Mouse (Mus musculus) cortical plate, adult 2 months (tissue): ENCODE data around the gene Gm8020. TPM values are rescaled to one million over a fixed set of nuclear protein-coding genes. Genes with fewer than 3 reads are reported as not detected.
"Not testable (repeated sequence)": the region's sequence is repeated elsewhere in the genome, so short reads cannot be mapped to it uniquely, and the experiment has no call there.

Experiments used
- H3K27ac ChIP-seq: fragments of 200-500 bp; 2 replicates; pipeline ENCODE4 v1.5.1; 2012; ENCODE audit warnings: low read length, control low read depth, inconsistent platforms; ENCODE audit not compliant: insufficient read depth
- H3K4me1 ChIP-seq: fragments of 200-500 bp; 2 replicates; pipeline ENCODE4 v1.6.1; 2011; ENCODE audit warnings: low read length; ENCODE audit not compliant: control insufficient read depth, insufficient read depth
- H3K4me3 ChIP-seq: fragments of 200-500 bp; 2 replicates; pipeline ENCODE4 v1.5.1; 2011; ENCODE audit warnings: mild to moderate bottlenecking, low read length, control low read depth; ENCODE audit not compliant: insufficient read depth
- polyA plus RNA-seq: library from polyadenylated mRNA; depleted of rRNA; stranded (reverse); fragments of >200 nt; gene quantifications from 2 replicates; pipeline ENCODE4 v1.2.3, GENCODE M21; 2012; rRNA removed

Gene Gm8020
- polyA plus RNA-seq: not detected in 2 replicates

GRCm38 (mm10) chr14:42502249-42502648, at the start of gene Gm8020:
Gene Gm8020 (minus strand): TSS chr14:42502349.
- H3K4me3 ChIP-seq, H3K27ac ChIP-seq, H3K4me1 ChIP-seq: not testable (repeated sequence)

GRCm38 (mm10) chr14:42543170-42543701, 41.1 kb upstream of the Gm8020 start:
- not testable (repeated sequence) for H3K4me3 ChIP-seq, H3K4me1 ChIP-seq, H3K27ac ChIP-seq

- H3K4me3 ChIP-seq, H3K4me1 ChIP-seq, H3K27ac ChIP-seq: not testable (repeated sequence)
Observed at GRCm38 (mm10) chr14:42542316-42543169, 40.4 kb upstream of the Gm8020 start.

- not testable (repeated sequence) for H3K4me3 ChIP-seq, H3K4me1 ChIP-seq, H3K27ac ChIP-seq
Observed at GRCm38 (mm10) chr14:42524182-42524581, 22.0 kb upstream of the Gm8020 start, which contains the start of gene Gm8024. Gene Gm8024 (minus strand): TSS chr14:42524282.

GRCm38 (mm10) chr14:42463581-42463980, 38.6 kb downstream of the Gm8020 start, which contains the start of gene Gm8011:
Gene Gm8011 (plus strand): TSS chr14:42463881.
- H3K4me1 ChIP-seq, H3K27ac ChIP-seq, H3K4me3 ChIP-seq: not testable (repeated sequence)

Other genes with a start within 250 kb of the Gm8020 start
- not detected in 2 replicates for gene Gm17026, start 242.3 kb downstream of the Gm8020 start, polyA plus RNA-seq
- not detected in 2 replicates for gene Gm9611, start 205.0 kb downstream of the Gm8020 start, polyA plus RNA-seq
- gene Gm7995, start 192.1 kb downstream of the Gm8020 start, polyA plus RNA-seq: 0.08 TPM in 1 of 2 replicates, not detected in the other
- not detected in 2 replicates for gene Gm8005, start 62.7 kb downstream of the Gm8020 start, polyA plus RNA-seq
- gene Gm8011, start 38.5 kb downstream of the Gm8020 start, polyA plus RNA-seq: not detected in 2 replicates
- 0.17 TPM in 1 of 2 replicates, not detected in the other for gene Gm8024, start 21.9 kb upstream of the Gm8020 start, polyA plus RNA-seq
- gene Gm17124, start 97.5 kb upstream of the Gm8020 start, polyA plus RNA-seq: not detected in 2 replicates
- not detected in 2 replicates for gene Gm3633, start 139.6 kb upstream of the Gm8020 start, polyA plus RNA-seq
- gene Gm10378, start 153.6 kb upstream of the Gm8020 start, polyA plus RNA-seq: not detected in 2 replicates